Mouse (Mus musculus): ENCODE measurements at regions not wholly inside any gene's neighbourhood (a gene's known extent, or its start where the extent isn't known, plus 50 kb on each side); places are given as distances from the start of the nearest gene placed in this dataset.

DNA sequence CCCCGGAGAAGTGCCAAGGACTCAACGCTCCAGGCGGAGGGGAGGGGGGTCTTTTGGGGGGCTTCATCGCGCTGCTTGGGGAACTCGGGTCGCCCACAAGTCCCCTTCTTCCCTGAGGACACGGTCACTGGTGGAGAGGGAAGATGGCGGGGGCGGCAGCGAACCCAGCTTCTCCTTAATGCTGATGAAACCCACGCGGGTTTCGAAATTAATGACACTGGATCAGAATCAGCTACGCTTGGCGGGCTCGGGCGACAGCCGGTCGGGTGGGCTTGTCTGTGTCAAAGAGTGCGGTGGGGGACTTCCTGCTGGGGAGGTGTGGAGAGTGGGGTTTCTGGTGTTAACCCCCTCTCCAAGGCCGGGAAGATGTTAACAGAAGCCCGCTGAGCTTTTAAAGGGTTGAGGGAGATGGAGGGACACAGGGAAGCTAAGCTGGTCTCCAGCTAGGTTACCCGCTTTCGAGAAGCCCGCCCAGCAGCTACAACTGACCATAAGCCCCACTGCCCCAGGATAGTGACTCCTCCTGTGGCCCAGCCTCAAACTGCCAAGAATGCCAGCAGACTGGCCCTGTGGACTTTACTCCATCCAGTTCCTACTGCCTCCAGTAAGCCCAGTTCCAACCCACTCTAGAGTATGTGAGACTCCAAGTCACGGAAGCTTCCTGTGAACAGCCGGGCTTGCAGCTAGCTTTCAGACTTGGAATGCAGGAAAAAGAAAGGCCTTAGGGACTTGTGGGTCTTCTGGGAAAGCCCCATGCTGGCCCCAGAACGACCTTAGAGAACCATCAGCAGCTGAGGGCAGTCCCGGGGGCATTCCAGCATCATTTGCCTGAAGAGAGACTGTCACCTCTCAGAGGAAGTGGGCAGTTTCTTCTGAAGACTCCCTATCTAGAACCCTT lies 337.7 kb downstream of the H2al1j start:
- peak overlapping the region; percentile 70 for H3K9ac ChIP-seq (ENCODE audit: low read depth, poor library complexity, severe bottlenecking)
- no peak overlapping the region for H3K27ac ChIP-seq (ENCODE audit: insufficient read depth, low read length)
- no peaks in the 10 kb centered on the region for H3K4me1 ChIP-seq (ENCODE audit: control insufficient read depth, insufficient read depth, low read length)
- TF ChIP-seq EP300 (IDR thresholded peaks at IDR 0.05; ENCODE audit: insufficient read depth, low read depth, low read length) (no peak), CTCF (IDR thresholded peaks at IDR 0.05; ENCODE audit: low read depth, low read length) (no peak), POLR2A (IDR thresholded peaks at IDR 0.05; ENCODE audit: insufficient read depth, low read length) (no peak)
- 0 out of 2 replicates have a peak, but pooled peaks cover 1% of the 10 kb centered on the region for H3K27me3 ChIP-seq (ENCODE audit: control insufficient read depth, insufficient read depth, low read length, poor library complexity, severe bottlenecking)
- peak overlapping the region; percentile 34 for H3K4me3 ChIP-seq (ENCODE audit: low read depth, low read length)
- H3K36me3 ChIP-seq (ENCODE audit: control insufficient read depth, insufficient read depth, low read length, poor library complexity, severe bottlenecking) = no peaks in the 10 kb centered on the region
- H3K9me3 ChIP-seq (replicated peaks; ENCODE audit: control insufficient read depth, insufficient read depth, low read length, poor library complexity, severe bottlenecking) = no peaks in the 10 kb centered on the region

DNA sequence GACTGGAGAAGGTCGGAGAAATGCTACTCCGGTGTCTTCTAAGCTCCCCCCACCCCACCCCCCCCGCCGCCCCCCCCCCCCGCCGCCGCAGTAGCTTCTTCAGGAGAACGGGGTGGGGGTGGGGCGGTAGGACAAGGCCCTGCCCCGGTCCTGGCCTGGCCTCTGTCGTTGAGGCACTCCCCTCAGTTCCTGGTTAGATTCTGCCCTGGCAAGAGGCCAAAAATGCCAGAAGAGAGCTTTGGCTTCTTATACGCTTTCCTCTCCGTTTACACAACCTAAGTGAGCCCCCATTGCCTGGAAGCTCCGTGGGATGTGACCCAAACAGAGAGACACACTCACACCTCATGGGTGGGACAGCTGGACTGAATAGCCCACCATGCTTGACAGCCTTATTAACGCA lies 338.9 kb downstream of the H2al1j start:
- Histone ChIP-seq H3K27me3 (ENCODE audit: control insufficient read depth, insufficient read depth, low read length, poor library complexity, severe bottlenecking) (no peaks in the 10 kb centered on the region), H3K4me1 (ENCODE audit: control insufficient read depth, insufficient read depth, low read length) (no peaks in the 10 kb centered on the region), H3K4me3 (ENCODE audit: low read depth, low read length) (no peak overlapping the region), H3K27ac (ENCODE audit: insufficient read depth, low read length) (no peak overlapping the region), H3K9me3 (replicated peaks; ENCODE audit: control insufficient read depth, insufficient read depth, low read length, poor library complexity, severe bottlenecking) (no peaks in the 10 kb centered on the region), H3K9ac (ENCODE audit: low read depth, poor library complexity, severe bottlenecking) (no peak overlapping the region), H3K36me3 (ENCODE audit: control insufficient read depth, insufficient read depth, low read length, poor library complexity, severe bottlenecking) (no peaks in the 10 kb centered on the region)
- TF ChIP-seq POLR2A (IDR thresholded peaks at IDR 0.05; ENCODE audit: insufficient read depth, low read length) (no peak), CTCF (IDR thresholded peaks at IDR 0.05; ENCODE audit: low read depth, low read length) (no peak), EP300 (IDR thresholded peaks at IDR 0.05; ENCODE audit: insufficient read depth, low read depth, low read length) (no peak)

DNA sequence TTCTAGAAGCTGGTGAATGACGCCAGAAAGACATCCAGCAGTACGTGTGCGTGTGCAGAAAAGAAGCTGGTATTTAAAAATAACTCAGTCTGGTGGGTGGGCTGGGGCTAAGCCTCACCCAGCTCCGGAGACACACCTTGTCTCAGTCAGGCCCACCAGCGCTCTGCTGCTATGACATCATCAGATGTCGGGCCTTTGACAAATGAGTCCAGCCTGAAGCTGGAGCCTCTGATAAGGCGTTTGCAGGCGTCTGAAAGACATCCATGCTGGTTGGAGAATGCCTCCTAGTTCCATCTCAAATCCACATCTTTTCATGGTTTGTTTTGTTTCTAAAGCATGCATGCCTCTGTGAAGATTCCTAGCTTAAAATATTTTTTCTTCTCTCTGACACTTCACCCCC lies 344.2 kb downstream of the H2al1j start:
- Histone ChIP-seq H3K4me3 (ENCODE audit: low read depth, low read length) (no peak overlapping the region), H3K9me3 (replicated peaks; ENCODE audit: control insufficient read depth, insufficient read depth, low read length, poor library complexity, severe bottlenecking) (no peaks in the 10 kb centered on the region), H3K27ac (ENCODE audit: insufficient read depth, low read length) (no peak overlapping the region), H3K9ac (ENCODE audit: low read depth, poor library complexity, severe bottlenecking) (no peak overlapping the region), H3K36me3 (ENCODE audit: control insufficient read depth, insufficient read depth, low read length, poor library complexity, severe bottlenecking) (no peaks in the 10 kb centered on the region), H3K4me1 (ENCODE audit: control insufficient read depth, insufficient read depth, low read length) (no peaks in the 10 kb centered on the region), H3K27me3 (ENCODE audit: control insufficient read depth, insufficient read depth, low read length, poor library complexity, severe bottlenecking) (no peaks in the 10 kb centered on the region)
- TF ChIP-seq POLR2A (IDR thresholded peaks at IDR 0.05; ENCODE audit: insufficient read depth, low read length) (no peak), CTCF (IDR thresholded peaks at IDR 0.05; ENCODE audit: low read depth, low read length) (no peak), EP300 (IDR thresholded peaks at IDR 0.05; ENCODE audit: insufficient read depth, low read depth, low read length) (no peak)

DNA sequence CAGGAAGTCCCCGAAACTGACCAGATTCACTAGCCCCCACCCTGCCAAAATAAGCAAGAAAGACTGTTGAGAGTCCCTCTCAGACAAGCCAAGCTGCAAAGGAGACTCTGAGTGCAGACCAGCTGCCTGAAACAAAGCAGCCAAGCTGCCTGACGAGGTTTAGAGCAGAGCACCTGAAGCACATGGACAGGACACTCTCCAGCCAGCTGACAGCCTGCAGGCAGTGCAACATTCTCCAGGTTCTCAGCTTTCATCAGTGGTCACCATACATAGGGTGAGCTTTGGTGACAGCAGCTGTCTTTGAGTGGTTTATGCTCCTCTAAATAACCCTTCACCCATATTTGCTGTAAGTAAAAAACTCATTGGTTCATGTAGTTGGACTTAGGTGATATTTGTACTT lies 350.5 kb downstream of the H2al1j start:
- no peak overlapping the region for H3K27ac ChIP-seq (ENCODE audit: insufficient read depth, low read length)
- no peaks in the 10 kb centered on the region for H3K27me3 ChIP-seq (ENCODE audit: control insufficient read depth, insufficient read depth, low read length, poor library complexity, severe bottlenecking)
- H3K9me3 ChIP-seq (replicated peaks; ENCODE audit: control insufficient read depth, insufficient read depth, low read length, poor library complexity, severe bottlenecking) = no peaks in the 10 kb centered on the region
- no peak overlapping the region for H3K9ac ChIP-seq (ENCODE audit: low read depth, poor library complexity, severe bottlenecking)
- no peak for TF ChIP-seq CTCF (IDR thresholded peaks at IDR 0.05; ENCODE audit: low read depth, low read length)
- no peak for TF ChIP-seq EP300 (IDR thresholded peaks at IDR 0.05; ENCODE audit: insufficient read depth, low read depth, low read length)
- TF ChIP-seq POLR2A (IDR thresholded peaks at IDR 0.05; ENCODE audit: insufficient read depth, low read length) = no peak
- H3K4me3 ChIP-seq (ENCODE audit: low read depth, low read length) = no peak overlapping the region
- H3K4me1 ChIP-seq (ENCODE audit: control insufficient read depth, insufficient read depth, low read length) = no peaks in the 10 kb centered on the region
- no peaks in the 10 kb centered on the region for H3K36me3 ChIP-seq (ENCODE audit: control insufficient read depth, insufficient read depth, low read length, poor library complexity, severe bottlenecking)

DNA sequence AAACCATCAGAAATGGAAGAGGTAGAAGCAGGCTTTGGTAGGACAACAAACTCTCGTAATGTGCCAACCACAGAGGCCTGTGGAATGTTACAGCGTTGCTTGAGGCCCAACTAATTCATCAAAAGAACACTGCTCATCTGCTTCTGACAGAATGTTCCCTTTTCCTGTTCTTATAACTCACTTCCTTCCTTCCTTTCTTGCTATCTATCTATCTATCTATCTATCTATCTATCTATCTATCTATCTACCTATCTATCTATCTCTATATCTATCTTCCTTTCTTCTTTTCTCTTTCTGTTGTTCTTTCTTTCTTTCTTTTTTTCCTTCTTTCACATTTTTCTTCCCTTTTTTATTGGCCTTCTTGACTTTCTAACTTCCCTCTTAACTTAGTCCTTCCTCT lies 353.7 kb downstream of the H2al1j start:
- no peak overlapping the region for H3K9ac ChIP-seq (ENCODE audit: low read depth, poor library complexity, severe bottlenecking)
- no peaks in the 10 kb centered on the region for H3K27me3 ChIP-seq (ENCODE audit: control insufficient read depth, insufficient read depth, low read length, poor library complexity, severe bottlenecking)
- TF ChIP-seq POLR2A (IDR thresholded peaks at IDR 0.05; ENCODE audit: insufficient read depth, low read length) = no peak
- TF ChIP-seq EP300 (IDR thresholded peaks at IDR 0.05; ENCODE audit: insufficient read depth, low read depth, low read length) = no peak
- TF ChIP-seq CTCF (IDR thresholded peaks at IDR 0.05; ENCODE audit: low read depth, low read length) = no peak
- H3K27ac ChIP-seq (ENCODE audit: insufficient read depth, low read length) = no peak overlapping the region
- H3K9me3 ChIP-seq (replicated peaks; ENCODE audit: control insufficient read depth, insufficient read depth, low read length, poor library complexity, severe bottlenecking) = no peaks in the 10 kb centered on the region
- H3K36me3 ChIP-seq (ENCODE audit: control insufficient read depth, insufficient read depth, low read length, poor library complexity, severe bottlenecking) = no peaks in the 10 kb centered on the region
- no peak overlapping the region for H3K4me3 ChIP-seq (ENCODE audit: low read depth, low read length)
- no peaks in the 10 kb centered on the region for H3K4me1 ChIP-seq (ENCODE audit: control insufficient read depth, insufficient read depth, low read length)

DNA sequence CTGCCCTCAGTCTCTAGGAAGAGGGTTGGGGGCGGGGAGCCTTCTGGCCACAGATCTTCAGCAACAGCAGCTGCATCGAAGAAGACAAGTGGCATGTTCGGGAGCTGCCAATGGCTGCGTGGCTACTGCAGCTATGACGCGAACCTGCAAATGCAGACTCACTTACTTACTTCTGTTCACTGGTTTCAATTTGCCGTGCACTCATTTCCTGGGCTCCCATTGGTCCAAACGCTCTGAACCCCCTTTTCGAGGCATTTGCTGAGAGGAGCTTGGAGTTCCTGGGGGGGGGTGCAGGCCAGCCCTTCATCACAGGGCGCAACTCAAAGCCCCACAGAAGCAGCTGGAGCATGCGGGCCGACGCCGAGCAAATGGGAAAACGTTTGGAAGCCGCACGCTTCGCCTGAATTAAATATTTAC lies 362.4 kb downstream of the H2al1j start:
- TF ChIP-seq CTCF (IDR thresholded peaks at IDR 0.05; ENCODE audit: low read depth, low read length) = no peak
- TF ChIP-seq EP300 (IDR thresholded peaks at IDR 0.05; ENCODE audit: insufficient read depth, low read depth, low read length) = no peak
- TF ChIP-seq POLR2A (IDR thresholded peaks at IDR 0.05; ENCODE audit: insufficient read depth, low read length) = no peak
- Histone ChIP-seq H3K36me3 (ENCODE audit: control insufficient read depth, insufficient read depth, low read length, poor library complexity, severe bottlenecking) (no peaks in the 10 kb centered on the region), H3K4me1 (ENCODE audit: control insufficient read depth, insufficient read depth, low read length) (peaks cover 2% of the 10 kb centered on the region), H3K27me3 (ENCODE audit: control insufficient read depth, insufficient read depth, low read length, poor library complexity, severe bottlenecking) (no peaks in the 10 kb centered on the region), H3K27ac (ENCODE audit: insufficient read depth, low read length) (no peak overlapping the region), H3K4me3 (ENCODE audit: low read depth, low read length) (no peak overlapping the region), H3K9me3 (replicated peaks; ENCODE audit: control insufficient read depth, insufficient read depth, low read length, poor library complexity, severe bottlenecking) (no peaks in the 10 kb centered on the region), H3K9ac (ENCODE audit: low read depth, poor library complexity, severe bottlenecking) (no peak overlapping the region)
